Mouse (Mus musculus): ENCODE data around the gene Dpysl4.

GRCm38 (mm10) chr7:139087801-139088200, 2.0 kb downstream of the Dpysl4 start:
- no peak for TF ChIP-seq POLR2A (IDR thresholded peaks at IDR 0.05; ENCODE audit: borderline replicate concordance, insufficient read depth, low read length)
- no peak for TF ChIP-seq CTCF (IDR thresholded peaks at IDR 0.05; ENCODE audit: borderline replicate concordance, insufficient read depth, low read depth, low read length)
